Mouse (Mus musculus) CH12.LX (cell line): ENCODE measurements around the gene Trim41. TPM values are rescaled to one million over a fixed set of nuclear protein-coding genes. Genes with fewer than 3 reads are reported as not detected.

Experiments used
- DNase-seq: peaks from one replicate; pipeline ENCODE4 v3.0.0-alpha.2; 2013; ENCODE audit errors: extremely low read depth
- H3K27ac ChIP-seq: 2 replicates; pipeline ENCODE4 v1.5.1; 2012; ENCODE audit warnings: low read depth, mild to moderate bottlenecking, control low read depth, moderate library complexity; ENCODE audit not compliant: insufficient read depth
- H3K27me3 ChIP-seq: replicated peaks from 2 replicates; pipeline ENCODE3; 2012; ENCODE audit warnings: inconsistent platforms
- H3K36me3 ChIP-seq, 2 experiments: replicated peaks in 1 of 2; 2 replicates each; pipeline versions ENCODE3 to v1.6.1; 2012; ENCODE audit warnings: inconsistent platforms in 1 of 2, low read length in 1 of 2, mild to moderate bottlenecking in 1 of 2, mixed read lengths in 1 of 2, moderate library complexity in 1 of 2; ENCODE audit not compliant: control insufficient read depth in 1 of 2, insufficient read depth in 1 of 2
- H3K4me1 ChIP-seq, 2 experiments: 2 replicates each; pipeline ENCODE4 v1.6.1; 2012; ENCODE audit warnings: inconsistent platforms in 1 of 2, moderate library complexity in 1 of 2; ENCODE audit not compliant: insufficient read depth in 2 of 2, control insufficient read depth in 1 of 2
- H3K4me2 ChIP-seq: 2 replicates; pipeline ENCODE4 v1.6.1; 2012; ENCODE audit warnings: low read depth, mild to moderate bottlenecking, control low read depth; ENCODE audit not compliant: poor library complexity, insufficient read depth, severe bottlenecking
- H3K4me3 ChIP-seq, 3 experiments: fragments of 150-350 bp in 1 of 3; sonication (generic) in 1 of 3; replicated peaks in 1 of 3; 2 replicates each; pipeline versions ENCODE3 to v1.5.1; 2011 to 2012; ENCODE audit warnings: low read depth in 2 of 3, low read length in 2 of 3, mild to moderate bottlenecking in 2 of 3, moderate library complexity in 2 of 3, control low read depth in 1 of 3, improper control_type of control experiment in 1 of 3, inconsistent platforms in 1 of 3, mixed read lengths in 1 of 3; ENCODE audit not compliant: poor library complexity in 1 of 3
- H3K79me2 ChIP-seq: replicated peaks from 2 replicates; pipeline ENCODE4 v1.6.1; 2012; ENCODE audit warnings: mild to moderate bottlenecking, moderate library complexity; ENCODE audit not compliant: control insufficient read depth, poor library complexity, insufficient read depth, severe bottlenecking; ENCODE audit errors: extremely low read depth
- H3K9ac ChIP-seq: 2 replicates; pipeline ENCODE4 v1.6.1; 2012; ENCODE audit warnings: low read depth, mild to moderate bottlenecking, control low read depth, moderate library complexity; ENCODE audit not compliant: insufficient read depth
- H3K9me3 ChIP-seq: replicated peaks from 2 replicates; pipeline ENCODE3; 2012; ENCODE audit warnings: low read length, inconsistent platforms, mixed read lengths
- BHLHE40 ChIP-seq: IDR thresholded peaks from 2 replicates; pipeline ENCODE4 v1.6.1; 2011; ENCODE audit warnings: mild to moderate bottlenecking, low read depth, low read length, improper control_type of control experiment
- CHD1 ChIP-seq: IDR thresholded peaks from 2 replicates; pipeline ENCODE4 v1.6.1; 2012; ENCODE audit warnings: low read depth, low read length, improper control_type of control experiment, inconsistent platforms
- CTCF ChIP-seq, 2 experiments: IDR thresholded peaks in 1 of 2; conservative IDR thresholded peaks in 1 of 2; 2 replicates each; pipeline ENCODE4 v1.5.1; 2011 to 2012; ENCODE audit warnings: low read depth in 2 of 2, low read length in 2 of 2, improper control_type of control experiment in 1 of 2, inconsistent platforms in 1 of 2, mild to moderate bottlenecking in 1 of 2, moderate library complexity in 1 of 2
- HCFC1 ChIP-seq: IDR thresholded peaks from 2 replicates; pipeline ENCODE4 v1.6.1; 2012; ENCODE audit warnings: low read depth, mild to moderate bottlenecking, inconsistent platforms, low read length, improper control_type of control experiment
- IRF4 ChIP-seq: IDR thresholded peaks from 2 replicates; pipeline ENCODE4 v1.6.1; 2014; ENCODE audit warnings: low read depth, mild to moderate bottlenecking, inconsistent platforms, low read length, improper control_type of control experiment
- JUND ChIP-seq: conservative IDR thresholded peaks from 2 replicates; pipeline ENCODE4 v1.6.1; 2011; ENCODE audit warnings: low read depth, low read length, improper control_type of control experiment
- KAT2A ChIP-seq: IDR thresholded peaks from 2 replicates; pipeline ENCODE4 v1.6.1; 2012; ENCODE audit warnings: low read length, improper control_type of control experiment, inconsistent platforms; ENCODE audit not compliant: insufficient replicate concordance
- MAX ChIP-seq: IDR thresholded peaks from 2 replicates; pipeline ENCODE4 v1.6.1; 2011; ENCODE audit warnings: low read length, improper control_type of control experiment
- MAZ ChIP-seq: IDR thresholded peaks from 2 replicates; pipeline ENCODE4 v1.6.1; 2012; ENCODE audit warnings: low read depth, mild to moderate bottlenecking, inconsistent platforms, low read length, improper control_type of control experiment, moderate library complexity
- MEF2A ChIP-seq: IDR thresholded peaks from 2 replicates; pipeline ENCODE4 v1.6.1; 2014; ENCODE audit warnings: low read depth, mild to moderate bottlenecking, inconsistent platforms, low read length, improper control_type of control experiment, borderline replicate concordance
- MXI1 ChIP-seq: IDR thresholded peaks from 2 replicates; pipeline ENCODE4 v1.6.1; 2011; ENCODE audit warnings: mild to moderate bottlenecking, low read depth, low read length, improper control_type of control experiment
- MYC ChIP-seq: IDR thresholded peaks from 2 replicates; pipeline ENCODE4 v1.6.1; 2011; ENCODE audit warnings: low read depth, mild to moderate bottlenecking, improper control_type of control experiment, low read length
- NELFE ChIP-seq: IDR thresholded peaks from 2 replicates; pipeline ENCODE4 v1.6.1; 2011; ENCODE audit warnings: low read depth, low read length, improper control_type of control experiment
- POLR2AphosphoS2 ChIP-seq: IDR thresholded peaks from 2 replicates; pipeline ENCODE4 v1.6.1; 2011; ENCODE audit warnings: low read depth, low read length, improper control_type of control experiment
- RAD21 ChIP-seq: IDR thresholded peaks from 2 replicates; pipeline ENCODE4 v1.6.1; 2011; ENCODE audit warnings: low read depth, mild to moderate bottlenecking, low read length, improper control_type of control experiment, moderate library complexity
- SMC3 ChIP-seq: IDR thresholded peaks from 2 replicates; pipeline ENCODE4 v1.6.1; 2011; ENCODE audit warnings: low read depth, low read length, improper control_type of control experiment
- UBTF ChIP-seq: IDR thresholded peaks from 2 replicates; pipeline ENCODE4 v1.6.1; 2012; ENCODE audit warnings: low read depth, mild to moderate bottlenecking, inconsistent platforms, low read length, improper control_type of control experiment, moderate library complexity
- USF1 ChIP-seq: IDR thresholded peaks from 2 replicates; pipeline ENCODE4 v1.6.1; 2014; ENCODE audit warnings: low read depth, mild to moderate bottlenecking, inconsistent platforms, low read length, improper control_type of control experiment
- USF2 ChIP-seq: conservative IDR thresholded peaks from 2 replicates; pipeline ENCODE4 v1.6.1; 2011; ENCODE audit warnings: low read depth, low read length, improper control_type of control experiment
- ZKSCAN1 ChIP-seq: IDR thresholded peaks from 2 replicates; pipeline ENCODE4 v1.6.1; 2012; ENCODE audit warnings: low read depth, inconsistent platforms, low read length, improper control_type of control experiment, borderline replicate concordance
- ZMIZ1 ChIP-seq: IDR thresholded peaks from 2 replicates; pipeline ENCODE4 v1.6.1; 2012; ENCODE audit warnings: low read depth, mild to moderate bottlenecking, inconsistent platforms, low read length, improper control_type of control experiment
- ZNF384 ChIP-seq: IDR thresholded peaks from 2 replicates; pipeline ENCODE4 v1.6.1; 2012; ENCODE audit warnings: low read depth, low read length, improper control_type of control experiment, inconsistent platforms
- dilution Hi-C: fragments of 300-500 bp; cut with MboI; formaldehyde crosslinking; loops from 2 replicates; pipeline ENCODE4 v1.14.3; 2020; ENCODE audit warnings: low sequenced_read_pairs; ENCODE audit not compliant: extremely low pct_unique_long_range_greater_than_20kb, extremely low pct_ligation_motif_present
- in situ Hi-C: fragments of 300-500 bp; cut with MboI; formaldehyde crosslinking; loops from 3 replicates; pipeline ENCODE4 v1.14.3; 2019; ENCODE audit warnings: low sequenced_read_pairs, low pct_ligation_motif_present, low pct_unique_long_range_greater_than_20kb, mixed read lengths
- polyA plus RNA-seq: library from polyadenylated mRNA; unstranded; fragments of >175 nt; gene quantifications from 2 replicates; pipeline ENCODE4 v1.2.1, GENCODE M21; 2012; ENCODE audit warnings: low read depth; ENCODE audit not compliant: insufficient read length
- total RNA-seq, 2 experiments: library from RNA; depleted of rRNA; stranded (reverse); fragments of 300-350 nt in 1 of 2; fragments of >200 nt in 1 of 2; gene quantifications; 2 replicates each; pipeline ENCODE4 v1.2.3; 2012 to 2014

Gene Trim41
- total and polyA plus RNA-seq, 3 experiments = 18.8 to 51.6 (median 36.0) TPM

DNA sequence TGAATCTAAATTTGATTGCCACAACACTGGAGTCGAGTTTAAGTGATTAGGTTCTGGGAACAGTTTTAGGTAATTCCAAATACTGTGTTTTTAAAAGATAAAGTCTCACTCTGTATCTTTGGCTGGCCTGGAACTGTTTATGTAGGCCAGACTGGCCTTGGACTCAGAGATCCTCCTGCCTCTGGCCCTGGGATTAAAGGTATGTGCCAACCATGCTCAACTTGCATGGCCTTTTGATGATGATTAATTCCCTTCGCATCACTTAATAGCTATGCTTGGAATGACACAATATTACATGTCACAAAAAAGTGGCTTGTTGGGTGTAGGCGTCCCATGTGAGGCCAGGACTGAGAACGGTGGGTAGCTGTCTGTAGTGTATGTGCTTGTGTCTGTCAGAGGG lies 35.0 kb upstream of the Trim41 start:
- Histone ChIP-seq H3K27me3 (peaks cover 2% of the 10 kb centered on the region), H3K9me3 (peaks cover 12% of the 10 kb centered on the region), H3K4me3 (no peak overlapping the region), H3K79me2 (no peaks in the 10 kb centered on the region), H3K4me2 (peak overlapping the region; percentile 59; the same call in 1 of the 2 replicates)
- TF ChIP-seq POLR2AphosphoS2 (peak; percentile 27; the same call in 1 of the 2 replicates), MAX (no peak)
- TF ChIP-seq, all 38 proteins: peak for 1
- in situ Hi-C loops (loop anchor here (5.0 to 25.0 kb wide), 3 partner anchors 35 to 560 kb away; partner anchors contain the start of genes Olfr1389 and Trim41), dilution Hi-C loops (no loop called here)
- no peak for DNase-seq
- H3K9ac ChIP-seq = no peak overlapping the region
- H3K4me1 ChIP-seq = peaks cover 0 to 22% of the 10 kb centered on the region in 2 experiments; a peak in 2 of 4 replicates
- peaks cover 27 to 34% of the 10 kb centered on the region in 2 experiments for H3K36me3 ChIP-seq
- H3K27ac ChIP-seq = no peak overlapping the region

DNA sequence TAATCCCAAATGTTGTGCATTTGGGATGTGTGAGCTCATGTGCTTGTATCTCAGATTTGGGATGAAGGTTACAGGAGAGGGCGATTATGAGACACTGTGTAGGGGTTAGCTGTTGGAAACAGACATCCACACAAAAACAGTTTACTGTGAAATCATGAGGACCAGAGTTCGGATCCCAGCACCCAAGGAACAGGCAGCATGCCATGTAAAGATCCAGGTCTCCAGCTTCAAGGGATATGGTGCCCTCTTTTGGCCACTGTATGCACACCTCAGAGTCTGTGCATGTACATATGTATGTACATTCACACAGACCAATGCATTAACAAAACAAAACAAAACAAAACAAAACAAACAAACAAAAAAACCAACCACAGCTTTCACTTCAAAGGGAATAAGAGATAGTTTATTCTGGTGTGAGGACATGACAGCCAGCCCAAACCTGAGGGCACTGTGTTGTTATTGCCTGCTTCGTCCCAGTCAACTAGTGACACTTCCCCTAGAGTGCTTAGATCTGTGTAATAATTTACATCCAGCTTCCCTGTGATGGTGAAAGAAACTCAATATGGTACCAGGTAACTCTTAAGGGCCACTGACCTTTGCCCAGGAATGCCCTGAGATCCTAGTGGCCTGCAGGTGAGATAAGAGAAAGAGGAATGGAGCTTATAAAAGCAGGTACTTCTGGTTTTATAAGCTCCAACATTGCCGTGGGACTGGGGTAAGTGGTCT lies 34.3 kb upstream of the Trim41 start:
- H3K9ac ChIP-seq = no peak overlapping the region
- H3K4me1 ChIP-seq = peaks cover 0 to 27% of the 10 kb centered on the region in 2 experiments; a peak in 2 of 4 replicates
- peak; percentile 77 for TF ChIP-seq RAD21
- TF ChIP-seq ZNF384 = no peak
- TF ChIP-seq ZMIZ1 = 0 out of 2 replicates have a peak, but pooled peaks have one; percentile 33
- peak; percentile 59 for TF ChIP-seq SMC3
- TF ChIP-seq CTCF (conservative IDR thresholded peaks at IDR 0.05 in 1 of 2, IDR thresholded peaks at IDR 0.05 in 1 of 2; ENCODE audit: low read depth in 2 of 2, low read length in 2 of 2) = peak; percentile 21 to 69; a peak in 2 of 4 replicates
- no peak for TF ChIP-seq ZKSCAN1
- TF ChIP-seq, all 38 proteins: peak for 4
- dilution Hi-C loops = no loop called here
- H3K36me3 ChIP-seq = peaks cover 31 to 36% of the 10 kb centered on the region in 2 experiments
- no peak overlapping the region for H3K27ac ChIP-seq
- in situ Hi-C loops = loop anchor here (5.0 to 25.0 kb wide), 3 partner anchors 34 to 561 kb away; partner anchors contain the start of genes Olfr1389 and Trim41
- H3K27me3 ChIP-seq = peaks cover 2% of the 10 kb centered on the region
- H3K79me2 ChIP-seq = no peaks in the 10 kb centered on the region
- H3K9me3 ChIP-seq = peaks cover 12% of the 10 kb centered on the region
- DNase-seq = no peak
- no peak overlapping the region for H3K4me3 ChIP-seq
- no peak overlapping the region for H3K4me2 ChIP-seq

DNA sequence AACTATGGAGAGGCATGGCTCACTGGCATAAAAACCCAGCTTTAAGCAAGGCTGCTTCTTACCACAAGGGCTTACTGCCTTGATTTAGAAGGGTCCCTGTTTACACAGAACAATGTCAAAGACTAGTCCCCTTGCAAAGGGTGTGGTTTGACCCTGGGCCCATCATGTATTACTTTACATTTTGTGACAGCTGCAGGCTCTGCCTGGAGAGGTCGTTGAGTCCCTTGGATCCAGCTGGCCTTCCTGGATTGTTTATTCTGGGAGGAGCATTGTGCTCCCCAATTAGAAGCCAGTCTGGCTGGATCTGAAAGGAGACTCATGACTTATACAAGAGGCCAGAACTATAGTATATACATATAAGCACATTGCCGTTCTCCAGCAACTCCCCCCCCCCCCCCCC lies 33.1 kb upstream of the Trim41 start:
- Histone ChIP-seq H3K27ac (no peak overlapping the region), H3K79me2 (no peaks in the 10 kb centered on the region), H3K27me3 (peaks cover 2% of the 10 kb centered on the region), H3K9me3 (peaks cover 12% of the 10 kb centered on the region), H3K4me2 (no peak overlapping the region), H3K4me1 (peaks cover 3 to 39% of the 10 kb centered on the region in 2 experiments; a peak in 2 of 4 replicates), H3K36me3 (peaks cover 36 to 37% of the 10 kb centered on the region in 2 experiments), H3K9ac (no peak overlapping the region), H3K4me3 (no peak overlapping the region)
- TF ChIP-seq MAZ = no peak
- TF ChIP-seq MEF2A = no peak
- TF ChIP-seq ZNF384 = no peak
- no peak for TF ChIP-seq MYC
- TF ChIP-seq NELFE = no peak
- TF ChIP-seq MXI1 = no peak
- no peak for TF ChIP-seq HCFC1
- no peak for TF ChIP-seq IRF4
- TF ChIP-seq RAD21 = no peak
- TF ChIP-seq BHLHE40 = no peak
- no peak for TF ChIP-seq USF2
- no peak for TF ChIP-seq UBTF
- TF ChIP-seq CHD1 = no peak
- no peak for TF ChIP-seq JUND
- TF ChIP-seq CTCF (conservative IDR thresholded peaks at IDR 0.05 in 1 of 2, IDR thresholded peaks at IDR 0.05 in 1 of 2; ENCODE audit: low read depth in 2 of 2, low read length in 2 of 2) = no peak
- TF ChIP-seq USF1 = no peak
- TF ChIP-seq KAT2A = no peak
- in situ Hi-C loops (loop anchor here (5.0 to 25.0 kb wide), 3 partner anchors 33 to 562 kb away; partner anchors contain the start of genes Olfr1389 and Trim41), dilution Hi-C loops (no loop called here)
- DNase-seq = no peak
